Mouse (Mus musculus): Measurements from ENCODE around the gene Olfr1335.
"Not testable (repeated sequence)": the region's sequence is repeated elsewhere in the genome, so short reads cannot be mapped to it uniquely, and the experiment has no call there.

The Olfr1335 gene

GRCm38 (mm10) chr4:118809844-118810243, at the start of gene Olfr1335:
Gene Olfr1335 (minus strand): TSS chr4:118809944.
- no peak for DNase-seq

DNA sequence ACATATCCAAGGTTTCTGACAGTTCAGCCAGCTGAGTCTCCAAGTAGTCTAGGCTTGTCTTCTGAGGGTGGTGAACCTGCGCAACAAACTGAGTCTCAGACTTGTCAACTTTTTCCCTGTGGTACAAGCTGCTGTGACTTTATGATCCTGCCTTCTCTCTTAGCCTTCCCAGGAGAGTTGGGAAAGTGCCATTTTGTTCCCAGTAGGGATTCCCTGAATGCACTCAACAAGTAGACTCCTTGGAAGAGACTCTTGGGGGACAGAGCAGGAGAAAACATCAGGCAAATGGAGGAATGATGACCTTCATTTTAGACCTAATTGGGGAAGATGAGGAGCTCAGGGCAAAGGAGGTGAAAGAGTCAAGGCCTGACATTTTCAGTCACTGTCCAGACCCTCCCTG, 26.4 kb upstream of the Olfr1335 start, which contains the start of gene Olfr1333:
Olfr1333 (minus strand) TSS at position 101 of the 400 bp plus-strand sequence.
- DNase-seq: no peak

DNA sequence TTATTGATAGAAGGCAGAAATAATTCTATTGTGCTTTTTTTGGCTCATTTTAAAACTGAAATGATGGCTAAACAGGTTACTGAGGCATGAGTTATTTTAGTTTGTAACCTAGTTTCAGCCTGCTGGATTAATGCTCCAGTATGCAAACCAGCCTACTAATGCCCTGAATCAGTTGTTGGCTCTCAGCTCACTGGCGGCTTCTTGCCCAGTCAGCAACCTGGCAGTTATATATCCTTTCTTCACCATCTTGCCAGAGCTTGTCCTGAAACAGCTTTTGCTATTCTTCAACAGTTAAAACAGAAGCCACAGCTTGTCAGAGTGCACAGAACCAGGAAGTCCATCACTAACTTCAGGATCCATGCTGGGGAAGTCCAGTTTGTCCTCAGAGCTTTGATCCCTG, 9.2 kb upstream of the Olfr1335 start:
- DNase-seq: no peak

GRCm38 (mm10) chr4:118792796-118793195, 16.9 kb downstream of the Olfr1335 start:
- DNase-seq: not testable (repeated sequence)

DNA sequence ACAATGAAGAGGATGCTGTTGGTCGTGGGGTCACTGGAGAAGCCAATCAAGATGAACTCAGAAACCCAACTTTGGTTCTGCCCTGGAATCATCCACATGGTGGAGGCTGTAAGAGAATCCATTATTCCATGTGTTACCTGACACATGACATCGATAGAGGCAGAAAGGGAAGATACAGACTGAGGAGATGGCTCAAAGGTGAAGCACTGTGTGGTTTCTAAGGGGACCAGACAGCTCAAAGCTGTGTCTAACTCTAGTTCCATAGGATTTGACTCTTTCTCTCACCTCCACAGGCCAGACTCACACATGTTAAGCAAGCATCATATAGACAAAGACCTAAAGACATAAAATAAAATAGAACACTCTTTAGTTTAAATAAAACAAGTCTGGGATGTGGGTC, 27.3 kb downstream of the Olfr1335 start, which contains the start of gene Olfr1337:
Olfr1337 (minus strand) TSS at position 101 of the 400 bp plus-strand sequence.
- DNase-seq: no peak
